Mouse (Mus musculus): ENCODE measurements at regions not wholly inside any gene's neighbourhood (a gene's known extent, or its start where the extent isn't known, plus 50 kb on each side); places are given as distances from the start of the nearest gene placed in this dataset.
A peak's percentile ranks its signal among the peaks of the same experiment; 100 is the strongest.

DNA sequence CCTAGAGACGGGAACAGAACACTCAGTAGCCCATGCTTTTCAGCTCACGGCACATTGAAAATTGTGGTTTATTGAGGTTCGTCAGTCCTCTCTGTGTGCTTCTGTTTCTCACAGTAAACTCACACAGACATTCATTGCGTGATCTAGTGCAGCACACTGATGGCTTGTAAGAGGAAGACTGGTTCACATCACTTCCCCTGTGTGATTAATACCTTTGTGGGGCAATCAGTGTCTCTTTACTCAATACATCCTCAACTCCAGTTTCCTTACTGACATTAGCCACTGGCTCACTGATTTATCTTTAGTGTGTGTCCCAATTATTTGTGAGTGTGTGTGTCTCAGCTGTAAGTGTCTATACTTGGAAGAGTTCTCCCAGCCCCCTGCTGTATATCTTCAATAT lies 162.2 kb downstream of the Dusp6 start:
- no peaks in the 10 kb centered on the region for H3K36me3 ChIP-seq
- H3K9me3 ChIP-seq (replicated peaks): no peaks in the 10 kb centered on the region
- H3K27me3 ChIP-seq (ENCODE audit: low read depth, poor library complexity, severe bottlenecking): no peaks in the 10 kb centered on the region
- no peak for DNase-seq (ENCODE audit: low spot score)
- H3K4me3 ChIP-seq: no peak overlapping the region
- H3K4me1 ChIP-seq: peaks cover 4% of the 10 kb centered on the region
- H3K27ac ChIP-seq: no peak overlapping the region
- 93% methylated on average over 4 of the region's 4 CpGs for WGBS

DNA sequence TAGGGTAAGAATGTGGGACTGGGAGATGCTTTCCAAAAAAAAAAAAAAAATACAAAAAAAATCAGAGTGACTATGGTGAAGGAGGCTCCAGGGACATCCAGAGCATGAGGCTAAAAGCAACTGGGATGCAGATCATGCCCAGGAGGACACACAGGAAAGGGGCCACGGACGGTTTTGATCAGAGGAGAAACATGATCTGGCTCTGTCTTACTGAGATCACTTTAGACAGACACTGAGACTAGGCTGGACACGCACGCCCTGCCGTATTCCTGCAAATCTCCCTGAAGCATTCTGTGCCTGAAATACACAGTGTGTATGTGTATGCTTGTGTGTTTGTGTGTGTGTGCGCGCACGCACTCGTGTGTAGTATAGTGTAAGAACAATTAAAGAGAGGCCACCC lies 167.1 kb downstream of the Dusp6 start:
- no peak for DNase-seq (ENCODE audit: low spot score)

DNA sequence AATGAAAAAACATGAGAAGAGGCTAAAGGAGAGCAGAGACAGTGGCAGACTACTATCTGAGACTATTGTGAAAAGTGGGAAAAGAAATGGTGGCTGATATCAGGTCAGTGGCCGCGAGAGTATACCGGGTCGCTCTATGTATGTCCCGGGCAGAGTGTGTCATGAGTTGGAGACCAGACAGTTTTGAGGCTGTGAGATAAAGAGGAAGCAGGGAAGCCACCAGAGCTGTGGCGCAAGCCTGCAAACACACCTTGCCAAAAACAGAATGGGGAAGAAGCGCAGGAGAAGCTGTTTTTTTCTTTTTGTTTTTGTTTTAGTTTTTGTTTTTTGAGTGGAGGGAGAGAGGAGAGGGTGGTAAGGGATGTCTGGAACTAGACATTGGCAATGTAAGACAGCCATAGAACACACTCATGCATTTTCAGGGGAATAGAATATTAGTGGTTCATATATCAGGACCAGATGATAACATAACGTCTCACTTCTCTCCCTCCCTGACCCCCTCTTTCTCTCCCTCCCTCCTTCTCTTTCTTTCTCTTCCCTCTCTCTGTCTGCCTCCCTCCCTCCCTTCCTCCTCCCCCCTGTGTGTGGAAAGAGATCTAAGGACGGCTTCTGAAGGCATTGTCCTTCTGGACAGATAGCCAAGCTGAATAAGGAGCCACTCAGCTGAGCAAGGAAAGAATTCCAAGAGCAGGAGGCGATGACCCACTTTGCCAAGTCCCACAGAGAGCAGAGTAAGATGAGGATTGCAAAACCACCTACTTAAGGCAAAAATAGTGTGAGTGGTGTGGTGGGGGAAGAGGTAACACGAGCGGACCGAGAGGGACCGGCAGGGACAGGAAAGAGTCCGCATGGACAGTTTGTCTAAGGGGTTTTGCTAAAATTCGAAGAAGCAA lies 167.9 kb downstream of the Dusp6 start:
- Histone ChIP-seq H3K27me3 (ENCODE audit: low read depth, poor library complexity, severe bottlenecking) (no peaks in the 10 kb centered on the region), H3K4me3 (no peak overlapping the region), H3K9me3 (replicated peaks) (no peaks in the 10 kb centered on the region), H3K36me3 (no peaks in the 10 kb centered on the region), H3K27ac (peak overlapping the region; percentile 46; the same call in 1 of the 2 replicates), H3K4me1 (peaks cover 14% of the 10 kb centered on the region)
- no peak for DNase-seq (ENCODE audit: low spot score)
- 84% methylated on average over 16 of the region's 16 CpGs for WGBS

More for the DNA sequence above, 167.1 kb downstream of the Dusp6 start:
- Histone ChIP-seq H3K27me3 (ENCODE audit: low read depth, poor library complexity, severe bottlenecking) (no peaks in the 10 kb centered on the region), H3K4me3 (no peak overlapping the region), H3K27ac (no peak overlapping the region), H3K9me3 (replicated peaks) (no peaks in the 10 kb centered on the region), H3K36me3 (no peaks in the 10 kb centered on the region), H3K4me1 (peaks cover 14% of the 10 kb centered on the region)
- WGBS: 69% methylated on average over 9 of the region's 9 CpGs

DNA sequence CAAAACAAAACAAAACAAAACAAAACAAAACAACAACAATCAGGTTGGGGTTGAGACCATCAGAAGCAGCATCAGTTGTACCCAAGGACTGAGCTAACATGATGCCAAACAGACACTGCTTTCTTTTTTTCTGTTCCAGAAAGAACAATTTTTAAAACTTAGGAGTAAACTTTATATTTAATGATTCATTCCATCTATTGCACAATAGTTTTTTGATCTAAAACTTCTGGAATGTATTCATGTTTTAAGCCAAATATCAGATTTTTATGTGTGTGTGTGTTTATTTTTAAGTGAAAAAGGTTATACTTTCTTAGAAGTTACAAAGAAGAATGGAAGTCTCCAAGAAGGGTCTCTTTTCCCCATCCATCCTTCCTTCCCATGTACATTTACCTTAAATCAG lies 174.0 kb downstream of the Dusp6 start:
- no peaks in the 10 kb centered on the region for H3K36me3 ChIP-seq
- no peaks in the 10 kb centered on the region for H3K4me1 ChIP-seq
- H3K27me3 ChIP-seq (ENCODE audit: low read depth, poor library complexity, severe bottlenecking): no peaks in the 10 kb centered on the region
- no peak overlapping the region for H3K4me3 ChIP-seq
- no peak for DNase-seq (ENCODE audit: low spot score)
- no peak overlapping the region for H3K27ac ChIP-seq
- no peaks in the 10 kb centered on the region for H3K9me3 ChIP-seq (replicated peaks)

DNA sequence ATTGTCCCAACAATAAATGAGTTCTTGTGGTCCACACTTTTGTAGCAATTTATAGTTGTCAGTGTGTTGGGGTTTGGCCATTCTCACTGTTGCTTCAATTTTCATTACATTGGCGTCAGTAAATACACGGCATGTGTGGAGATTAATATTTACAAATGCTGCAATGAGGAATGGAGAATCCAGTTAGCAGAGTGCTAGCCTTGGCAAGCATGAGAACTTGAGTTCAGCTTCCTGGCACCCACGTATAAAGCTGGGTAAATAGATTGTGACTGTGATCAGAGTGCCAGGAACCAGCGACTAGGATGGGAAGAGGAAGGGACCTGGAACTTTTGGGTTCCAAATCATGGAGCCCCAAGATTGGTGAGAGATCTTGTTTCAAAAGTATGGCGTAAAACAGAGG lies 177.1 kb downstream of the Dusp6 start:
- WGBS: 92% methylated on average over 5 of the region's 5 CpGs
- Histone ChIP-seq H3K9me3 (replicated peaks) (no peaks in the 10 kb centered on the region), H3K27me3 (ENCODE audit: low read depth, poor library complexity, severe bottlenecking) (no peaks in the 10 kb centered on the region), H3K36me3 (no peaks in the 10 kb centered on the region), H3K4me3 (no peak overlapping the region), H3K4me1 (no peaks in the 10 kb centered on the region), H3K27ac (no peak overlapping the region)
- no peak for DNase-seq (ENCODE audit: low spot score)

DNA sequence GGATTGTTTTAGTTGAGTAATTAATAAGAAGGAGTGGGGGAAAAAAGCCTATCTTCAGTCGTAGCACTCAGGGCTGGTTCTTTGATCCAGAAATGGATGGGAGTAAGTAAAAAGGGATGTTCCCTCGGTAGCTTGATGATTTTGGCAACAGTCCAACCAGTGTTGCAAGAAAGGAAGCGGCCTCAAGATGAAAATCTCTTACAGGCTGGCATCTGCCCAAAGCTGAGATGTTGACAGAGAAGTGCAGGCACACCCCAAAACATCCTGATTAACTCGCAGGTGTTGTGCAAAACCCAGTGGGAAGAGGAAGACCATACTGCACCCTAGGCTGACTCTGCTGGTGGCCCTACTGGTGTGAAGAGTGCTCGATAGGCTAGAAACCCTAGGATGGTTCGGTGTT lies 178.0 kb downstream of the Dusp6 start:
- DNase-seq (ENCODE audit: low spot score): no peak
- no peak overlapping the region for H3K4me3 ChIP-seq
- H3K4me1 ChIP-seq: no peaks in the 10 kb centered on the region
- no peak overlapping the region for H3K27ac ChIP-seq
- 76% methylated on average over 6 of the region's 6 CpGs for WGBS
- H3K27me3 ChIP-seq (ENCODE audit: low read depth, poor library complexity, severe bottlenecking): no peaks in the 10 kb centered on the region
- no peaks in the 10 kb centered on the region for H3K9me3 ChIP-seq (replicated peaks)
- no peaks in the 10 kb centered on the region for H3K36me3 ChIP-seq

DNA sequence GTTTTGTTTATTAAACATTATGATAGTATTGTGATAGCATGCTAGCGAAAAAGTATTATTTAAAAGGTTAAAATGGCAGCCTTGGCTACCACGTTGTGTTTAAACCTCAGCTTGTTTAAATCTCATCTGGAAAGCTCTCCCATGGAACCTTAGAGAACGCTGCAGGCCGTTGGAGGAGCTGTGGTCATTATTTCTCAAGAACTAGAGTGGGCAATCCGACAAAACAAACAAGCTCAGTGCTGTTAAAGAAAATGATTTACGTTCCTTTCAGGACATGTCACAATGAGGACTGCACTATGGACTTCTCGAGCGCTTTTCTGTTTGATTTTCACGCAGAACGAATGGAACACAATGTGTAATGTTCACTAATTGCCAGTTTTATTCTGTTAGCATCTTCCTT lies 178.9 kb downstream of the Dusp6 start:
- Histone ChIP-seq H3K27ac (no peak overlapping the region), H3K27me3 (ENCODE audit: low read depth, poor library complexity, severe bottlenecking) (no peaks in the 10 kb centered on the region), H3K9me3 (replicated peaks) (no peaks in the 10 kb centered on the region), H3K36me3 (no peaks in the 10 kb centered on the region), H3K4me1 (no peaks in the 10 kb centered on the region), H3K4me3 (no peak overlapping the region)
- 76% methylated on average over 10 of the region's 10 CpGs for WGBS
- no peak for DNase-seq (ENCODE audit: low spot score)

DNA sequence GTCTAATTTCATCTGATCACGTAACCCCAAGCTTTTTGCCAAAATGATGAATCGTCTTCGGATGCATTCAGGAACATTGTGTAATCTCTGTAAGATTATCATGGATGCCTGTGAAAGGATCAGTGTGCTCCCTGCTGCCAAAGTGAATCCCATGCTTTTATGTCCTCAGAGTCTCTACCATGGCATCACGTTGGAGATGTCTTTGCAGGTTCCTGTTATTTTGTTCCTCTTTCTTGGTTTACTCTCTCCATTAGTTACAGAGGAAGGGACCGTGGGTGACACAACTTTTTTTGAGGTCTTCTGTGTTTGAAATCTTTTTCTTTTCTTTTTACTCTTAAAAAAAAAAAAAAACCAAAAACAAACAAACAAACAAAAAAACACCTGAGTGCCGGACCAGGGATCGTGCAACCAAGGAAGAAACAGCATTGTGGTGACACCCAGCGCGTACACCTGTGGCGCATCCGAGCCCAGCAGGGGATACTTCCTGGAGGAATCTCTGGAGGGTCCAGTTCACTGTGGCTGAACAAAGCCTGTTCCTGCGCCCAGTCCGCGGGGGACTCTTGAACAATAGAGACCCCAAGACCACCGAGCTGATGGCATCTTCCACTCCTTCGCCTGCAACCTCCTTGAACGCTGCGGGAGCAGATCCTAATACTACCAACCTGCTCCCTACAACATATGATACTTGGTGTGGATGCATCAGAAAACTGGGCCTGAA lies 180.6 kb downstream of the Dusp6 start:
- H3K36me3 ChIP-seq: no peaks in the 10 kb centered on the region
- 95% methylated on average over 18 of the region's 18 CpGs for WGBS

DNA sequence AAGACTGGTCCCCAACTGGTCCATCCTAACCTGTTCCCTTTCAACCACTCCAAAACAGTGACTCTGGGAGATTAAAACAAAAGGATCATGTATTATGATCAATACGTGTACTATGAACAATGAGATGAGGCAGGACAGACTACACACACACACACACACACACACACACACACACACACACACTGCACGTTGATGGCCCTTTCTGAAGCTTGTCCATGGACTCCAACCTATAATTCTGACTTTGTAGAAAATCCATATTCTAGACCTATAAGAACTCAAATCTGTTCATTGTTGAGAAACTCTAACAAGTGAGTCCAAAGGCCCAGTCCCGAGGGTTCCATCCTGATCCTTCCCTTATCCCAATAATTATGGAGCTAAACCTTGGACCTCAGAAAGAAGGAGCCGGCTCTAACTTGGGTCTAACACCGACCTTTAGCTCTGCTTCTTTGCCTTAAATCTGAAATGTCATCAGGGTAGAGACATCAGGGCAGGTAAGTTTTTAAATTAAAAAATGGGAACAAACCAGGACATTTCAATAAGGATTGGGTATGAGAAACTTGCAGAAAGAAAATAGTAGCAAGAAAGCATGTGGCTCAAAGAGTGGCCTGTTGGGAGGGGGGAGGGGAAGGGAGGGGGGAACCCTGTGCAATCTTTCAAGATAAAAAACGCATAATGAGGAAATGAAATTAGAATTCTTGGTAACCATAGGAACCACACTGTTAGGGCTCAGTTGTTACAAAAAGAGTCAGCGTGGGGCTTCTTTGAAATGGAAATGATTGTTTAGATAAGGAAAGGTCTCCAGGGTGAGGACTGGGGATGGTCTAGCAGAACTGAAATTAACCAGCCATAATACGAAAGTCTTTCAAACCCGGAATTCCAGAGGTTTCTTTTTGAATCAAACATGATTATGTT lies 187.9 kb downstream of the Dusp6 start:
- no peaks in the 10 kb centered on the region for H3K27me3 ChIP-seq (ENCODE audit: low read depth, poor library complexity, severe bottlenecking)
- H3K4me3 ChIP-seq: no peak overlapping the region
- no peak for DNase-seq (ENCODE audit: low spot score)
- peaks cover 8% of the 10 kb centered on the region for H3K4me1 ChIP-seq
- H3K36me3 ChIP-seq: no peaks in the 10 kb centered on the region
- H3K27ac ChIP-seq: no peak overlapping the region
- 64% methylated on average over 9 of the region's 9 CpGs for WGBS
- H3K9me3 ChIP-seq (replicated peaks): no peaks in the 10 kb centered on the region

More for the DNA sequence above, 180.6 kb downstream of the Dusp6 start:
- Histone ChIP-seq H3K9me3 (replicated peaks) (no peaks in the 10 kb centered on the region), H3K4me3 (no peak overlapping the region), H3K27me3 (ENCODE audit: low read depth, poor library complexity, severe bottlenecking) (no peaks in the 10 kb centered on the region), H3K4me1 (no peaks in the 10 kb centered on the region), H3K27ac (no peak overlapping the region)
- DNase-seq (ENCODE audit: low spot score): no peak

DNA sequence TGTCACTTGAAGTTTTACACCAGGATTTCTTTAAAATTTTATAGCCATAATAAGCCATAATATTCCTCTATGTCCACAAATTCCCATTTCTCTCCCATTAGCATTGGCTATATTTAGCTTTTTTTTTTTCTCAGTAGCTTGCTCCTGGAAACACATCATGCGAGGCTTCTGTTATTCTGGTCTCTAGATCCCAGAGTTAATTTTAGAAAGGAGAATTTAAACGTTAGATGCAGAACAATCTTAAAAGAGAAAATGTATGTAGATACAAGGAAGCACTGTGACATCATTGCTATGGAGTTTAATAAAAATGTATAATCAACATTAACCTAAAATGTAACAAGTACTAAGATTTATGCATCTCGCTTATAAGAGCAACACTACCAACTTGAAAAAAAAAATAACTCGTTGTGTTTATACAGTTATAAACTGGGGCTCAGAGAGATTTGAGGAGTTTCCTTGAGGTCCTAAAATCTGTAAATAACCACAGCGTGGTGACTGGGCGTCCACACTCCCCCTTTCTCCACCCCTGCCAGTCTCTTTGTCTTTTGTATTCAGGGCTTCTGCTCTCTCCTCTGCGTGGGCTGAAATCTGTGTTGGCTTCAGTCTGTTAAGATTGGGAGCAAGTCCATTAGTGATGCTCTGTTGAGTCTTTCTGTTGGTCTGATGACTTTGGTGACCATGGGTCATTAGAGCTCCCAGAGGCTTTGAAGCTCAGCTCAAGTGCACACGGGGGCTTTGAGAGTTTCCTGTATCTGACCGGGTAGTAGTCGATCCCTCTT lies 188.8 kb downstream of the Dusp6 start:
- Histone ChIP-seq H3K36me3 (no peaks in the 10 kb centered on the region), H3K4me1 (peaks cover 8% of the 10 kb centered on the region), H3K9me3 (replicated peaks) (no peaks in the 10 kb centered on the region), H3K27me3 (ENCODE audit: low read depth, poor library complexity, severe bottlenecking) (no peaks in the 10 kb centered on the region), H3K4me3 (no peak overlapping the region), H3K27ac (no peak overlapping the region)
- no peak for DNase-seq (ENCODE audit: low spot score)
- 58% methylated on average over 10 of the region's 10 CpGs for WGBS

DNA sequence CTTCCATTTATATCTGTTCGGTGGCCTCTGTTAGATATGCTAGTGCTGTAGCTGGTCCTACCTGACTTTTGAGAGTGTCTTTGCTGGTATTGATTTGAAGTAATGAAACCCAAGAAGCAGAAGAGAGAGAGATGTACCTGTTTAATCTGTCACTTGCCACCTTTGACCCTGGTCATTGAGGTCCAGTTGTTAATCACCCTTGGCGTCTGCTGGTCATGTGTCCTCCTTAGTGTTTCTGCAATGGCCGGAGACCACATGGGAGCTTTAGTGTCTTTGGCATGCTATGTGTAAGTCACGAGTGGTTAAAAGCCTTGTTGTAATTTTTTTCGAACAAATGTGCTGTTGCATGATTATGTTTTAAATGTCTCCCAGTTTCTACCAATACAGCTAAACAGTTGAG lies 193.1 kb downstream of the Dusp6 start:
- no peak for DNase-seq (ENCODE audit: low spot score)
- Histone ChIP-seq H3K27me3 (ENCODE audit: low read depth, poor library complexity, severe bottlenecking) (no peaks in the 10 kb centered on the region), H3K4me1 (peaks cover 29% of the 10 kb centered on the region), H3K4me3 (no peak overlapping the region), H3K36me3 (no peaks in the 10 kb centered on the region), H3K27ac (no peak overlapping the region), H3K9me3 (replicated peaks) (no peaks in the 10 kb centered on the region)
- 83% methylated on average over 5 of the region's 5 CpGs for WGBS

DNA sequence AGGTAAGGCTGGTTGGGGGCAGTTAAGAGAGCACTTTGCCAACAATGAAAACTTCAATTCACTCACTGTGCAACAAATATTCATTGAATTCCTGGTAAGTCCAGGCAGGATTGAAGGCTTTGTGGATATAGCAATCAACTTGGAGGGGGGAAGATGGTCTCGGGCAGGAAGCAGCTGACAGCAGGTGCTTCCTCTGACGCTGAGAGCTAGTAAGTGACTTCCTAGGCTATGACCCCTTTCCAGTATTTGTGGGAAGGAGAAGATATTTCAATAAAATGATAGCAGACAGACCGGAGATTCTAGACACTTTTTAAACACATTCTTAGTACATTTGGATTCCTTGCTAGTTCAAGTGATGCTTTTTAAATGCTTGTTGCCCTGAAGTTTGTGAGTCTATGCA lies 195.0 kb downstream of the Dusp6 start:
- Histone ChIP-seq H3K27ac (no peak overlapping the region), H3K4me1 (peaks cover 41% of the 10 kb centered on the region), H3K36me3 (no peaks in the 10 kb centered on the region), H3K27me3 (ENCODE audit: low read depth, poor library complexity, severe bottlenecking) (no peaks in the 10 kb centered on the region), H3K4me3 (no peak overlapping the region), H3K9me3 (replicated peaks) (no peaks in the 10 kb centered on the region)
- no peak for DNase-seq (ENCODE audit: low spot score)
- 84% methylated on average over 3 of the region's 3 CpGs for WGBS
